ENCODE assay signal across 9 mouse cellular contexts in the genomic region with DNA sequence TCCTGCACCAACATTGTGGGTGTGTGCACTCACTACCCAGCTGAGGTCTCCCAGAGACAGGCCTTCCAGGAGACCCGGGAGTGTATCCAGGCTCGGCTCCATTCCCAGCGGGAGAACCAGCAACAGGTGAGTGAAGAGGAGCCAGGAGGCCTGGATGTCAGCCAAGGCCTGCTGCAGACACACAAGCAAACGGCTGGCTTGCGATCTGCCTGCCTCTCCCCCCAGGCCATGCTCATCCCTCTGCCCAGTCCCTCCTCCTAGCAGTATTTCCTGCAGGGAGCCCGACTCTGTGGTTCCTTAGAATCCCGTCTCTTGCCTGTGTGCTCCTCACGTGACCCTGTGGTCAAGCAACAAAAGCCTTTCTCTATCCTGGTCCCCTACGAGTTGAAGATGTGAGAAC.
DNase-seq lines count a peak whose midpoint lies in the region; ATAC-seq and TF ChIP-seq lines count a peak whose summit lies in the region.
"Had no signal": no experiment of that assay in that cellular context is flagged by ENCODE, and none has a peak within 500 bp of the region (broad histone marks: within the 10 kb centered on the region; RNA-seq: fewer than 3 reads in every experiment).

No protein-coding gene starts in this region.

- peak; percentile 66 to 77 for DNase-seq in heart, adult 2 months
- no peak for DNase-seq in frontal cortex, postnatal 10 days (ENCODE audit: low spot score in 2 of 2)

- peaks cover 10% of the 10 kb centered on the region for H3K4me1 ChIP-seq in forebrain, embryonic 15.5 days
- H3K4me1 ChIP-seq in forebrain, embryonic 16.5 days (replicated peaks; ENCODE audit: control insufficient read depth, insufficient read depth, low read length), result peaks cover 11% of the 10 kb centered on the region
- peaks cover 11% of the 10 kb centered on the region for H3K4me1 ChIP-seq in midbrain, embryonic 16.5 days (ENCODE audit: control insufficient read depth, insufficient read depth, low read length)
- H3K4me1 ChIP-seq in midbrain, embryonic 15.5 days, result peaks cover 10% of the 10 kb centered on the region; the same call in 1 of the 2 replicates
- H3K4me1 ChIP-seq in heart, adult 2 months (ENCODE audit: control insufficient read depth, insufficient read depth, low read length), result no peaks in the 10 kb centered on the region
- no peaks in the 10 kb centered on the region for H3K4me1 ChIP-seq in stomach, embryonic 15.5 days
- H3K4me1 ChIP-seq: liver, embryonic 15.5 days had no signal

- no peak overlapping the region for H3K27ac ChIP-seq in forebrain, embryonic 15.5 days (replicated peaks)
- no peak overlapping the region for H3K27ac ChIP-seq in forebrain, embryonic 16.5 days (ENCODE audit: low read length)
- no peak overlapping the region for H3K27ac ChIP-seq in midbrain, embryonic 16.5 days (ENCODE audit: low read length)
- no peak overlapping the region for H3K27ac ChIP-seq in midbrain, embryonic 15.5 days
- no peak overlapping the region for H3K27ac ChIP-seq in heart, adult 2 months
- H3K27ac ChIP-seq in stomach, embryonic 15.5 days, result no peak overlapping the region
- H3K27ac ChIP-seq: liver, embryonic 15.5 days had no signal

- no peaks in the 10 kb centered on the region for H3K36me3 ChIP-seq in forebrain, embryonic 15.5 days
- H3K36me3 ChIP-seq in forebrain, embryonic 16.5 days (ENCODE audit: control insufficient read depth, insufficient read depth), result no peaks in the 10 kb centered on the region
- no peaks in the 10 kb centered on the region for H3K36me3 ChIP-seq in midbrain, embryonic 16.5 days (ENCODE audit: control insufficient read depth, insufficient read depth, low read length)
- no peaks in the 10 kb centered on the region for H3K36me3 ChIP-seq in midbrain, embryonic 15.5 days (replicated peaks)
- H3K36me3 ChIP-seq in heart, adult 2 months (ENCODE audit: control insufficient read depth, insufficient read depth, low read length), result no peaks in the 10 kb centered on the region
- H3K36me3 ChIP-seq in stomach, embryonic 15.5 days, result no peaks in the 10 kb centered on the region
- H3K36me3 ChIP-seq: liver, embryonic 15.5 days had no signal

- intact Hi-C loops in heart, adult 2 months (cut with DNase I), result no loop called here

- no peak for TF ChIP-seq EP300 in heart, adult 2 months (IDR thresholded peaks at IDR 0.05; ENCODE audit: insufficient read depth, low read depth, low read length)

- no peaks in the 10 kb centered on the region for H3K79me2 ChIP-seq in heart, adult 2 months (replicated peaks; ENCODE audit: control insufficient read depth, insufficient read depth, low read length)

- 0 out of 2 replicates have a peak, but pooled peaks have one; percentile 35 for ATAC-seq in forebrain, embryonic 15.5 days (replicated peaks)
- no peak for ATAC-seq in forebrain, embryonic 16.5 days
- ATAC-seq in midbrain, embryonic 16.5 days, result 0 out of 2 replicates have a peak, but pooled peaks have one; percentile 21
- no peak for ATAC-seq in midbrain, embryonic 15.5 days (replicated peaks)
- ATAC-seq in stomach, embryonic 15.5 days (ENCODE audit: insufficient read depth, low FRiP score, low read depth), result peak; percentile 56
- ATAC-seq in granulocyte monocyte progenitor cell, adult 5-6 weeks (replicated peaks; ENCODE audit: poor library complexity, severe bottlenecking), result no peak

- no peaks in the 10 kb centered on the region for H3K27me3 ChIP-seq in forebrain, embryonic 15.5 days
- no peaks in the 10 kb centered on the region for H3K27me3 ChIP-seq in forebrain, embryonic 16.5 days (replicated peaks; ENCODE audit: control insufficient read depth, insufficient read depth, low read length)
- no peaks in the 10 kb centered on the region for H3K27me3 ChIP-seq in midbrain, embryonic 16.5 days (ENCODE audit: control insufficient read depth, insufficient read depth, low read depth, low read length)
- H3K27me3 ChIP-seq in midbrain, embryonic 15.5 days (replicated peaks), result no peaks in the 10 kb centered on the region
- no peaks in the 10 kb centered on the region for H3K27me3 ChIP-seq in heart, adult 2 months (ENCODE audit: control insufficient read depth, insufficient read depth, low read length)
- no peaks in the 10 kb centered on the region for H3K27me3 ChIP-seq in stomach, embryonic 15.5 days (replicated peaks)
- H3K27me3 ChIP-seq: liver, embryonic 15.5 days had no signal

- 36% methylated on average over 9 of the region's 9 CpGs for WGBS in forebrain, embryonic 15.5 days
- 31% methylated on average over 9 of the region's 9 CpGs for WGBS in forebrain, embryonic 16.5 days
- WGBS in midbrain, embryonic 16.5 days, result 41% methylated on average over 9 of the region's 9 CpGs
- WGBS in midbrain, embryonic 15.5 days, result 48% methylated on average over 9 of the region's 9 CpGs
- 18% methylated on average over 9 of the region's 9 CpGs for WGBS in heart, adult 2 months
- 37% methylated on average over 9 of the region's 9 CpGs for WGBS in stomach, embryonic 15.5 days

- H3K4me3 ChIP-seq in forebrain, embryonic 15.5 days, result no peak overlapping the region
- H3K4me3 ChIP-seq in forebrain, embryonic 16.5 days (replicated peaks; ENCODE audit: low read length), result no peak overlapping the region
- no peak overlapping the region for H3K4me3 ChIP-seq in midbrain, embryonic 16.5 days (ENCODE audit: low read depth, low read length)
- H3K4me3 ChIP-seq in midbrain, embryonic 15.5 days, result no peak overlapping the region
- no peak overlapping the region for H3K4me3 ChIP-seq in heart, adult 2 months
- H3K4me3 ChIP-seq in stomach, embryonic 15.5 days (replicated peaks), result no peak overlapping the region
- H3K4me3 ChIP-seq: liver, embryonic 15.5 days had no signal

- no peaks in the 10 kb centered on the region for H3K9me3 ChIP-seq in forebrain, embryonic 15.5 days
- no peaks in the 10 kb centered on the region for H3K9me3 ChIP-seq in forebrain, embryonic 16.5 days (ENCODE audit: control insufficient read depth, low read length)
- no peaks in the 10 kb centered on the region for H3K9me3 ChIP-seq in midbrain, embryonic 16.5 days (replicated peaks; ENCODE audit: control insufficient read depth, low read length, poor library complexity, severe bottlenecking)
- no peaks in the 10 kb centered on the region for H3K9me3 ChIP-seq in midbrain, embryonic 15.5 days
- H3K9me3 ChIP-seq in stomach, embryonic 15.5 days, result no peaks in the 10 kb centered on the region
- H3K9me3 ChIP-seq: liver, embryonic 15.5 days had no signal

- TF ChIP-seq POLR2A in heart, adult 2 months (IDR thresholded peaks at IDR 0.05; ENCODE audit: insufficient read depth, low read depth, low read length), result no peak

- H3K9ac ChIP-seq in forebrain, embryonic 15.5 days (replicated peaks), result no peak overlapping the region
- H3K9ac ChIP-seq in forebrain, embryonic 16.5 days (replicated peaks; ENCODE audit: low read depth, low read length), result no peak overlapping the region
- no peak overlapping the region for H3K9ac ChIP-seq in midbrain, embryonic 16.5 days (ENCODE audit: low read depth, low read length)
- no peak overlapping the region for H3K9ac ChIP-seq in midbrain, embryonic 15.5 days
- H3K9ac ChIP-seq in heart, adult 2 months (ENCODE audit: low read depth, low read length), result no peak overlapping the region
- no peak overlapping the region for H3K9ac ChIP-seq in stomach, embryonic 15.5 days
- H3K9ac ChIP-seq: liver, embryonic 15.5 days had no signal

- no peak overlapping the region for H3K4me2 ChIP-seq in forebrain, embryonic 15.5 days (replicated peaks)
- no peak overlapping the region for H3K4me2 ChIP-seq in forebrain, embryonic 16.5 days (ENCODE audit: low read length)
- H3K4me2 ChIP-seq in midbrain, embryonic 16.5 days (ENCODE audit: low read length), result no peak overlapping the region
- H3K4me2 ChIP-seq in midbrain, embryonic 15.5 days, result no peak overlapping the region
- no peak overlapping the region for H3K4me2 ChIP-seq in stomach, embryonic 15.5 days
- H3K4me2 ChIP-seq: liver, embryonic 15.5 days had no signal

- TF ChIP-seq CTCF in heart, adult 2 months (IDR thresholded peaks at IDR 0.05), result no peak

Comparison
In these comparisons a context has a peak if more than half of its experiments do, and no peak if none do; other contexts are left out.
1. ATAC-seq: peak in forebrain, embryonic 15.5 days (single experiment), midbrain, embryonic 16.5 days (single experiment) and stomach, embryonic 15.5 days (single experiment); none in forebrain, embryonic 16.5 days (single experiment), midbrain, embryonic 15.5 days (single experiment) and granulocyte monocyte progenitor cell, adult 5-6 weeks (single experiment).
2. DNase-seq: peak in heart, adult 2 months (2 of 2); none in frontal cortex, postnatal 10 days (0 of 2).